Mouse (Mus musculus) spleen, adult 2 months (tissue): ENCODE results near the gene Il34.

Experiments used
- CTCF ChIP-seq: fragments of 200-500 bp; IDR thresholded peaks from 2 replicates; pipeline ENCODE4 v1.5.1; 2011; ENCODE audit warnings: mild to moderate bottlenecking, inconsistent platforms; ENCODE audit not compliant: insufficient read depth, insufficient read length, insufficient replicate concordance; ENCODE audit errors: extremely low read depth
- POLR2A ChIP-seq: fragments of 200-500 bp; IDR thresholded peaks from 2 replicates; pipeline ENCODE4 v1.6.1; 2011; ENCODE audit warnings: low read depth, low read length, inconsistent platforms

DNA sequence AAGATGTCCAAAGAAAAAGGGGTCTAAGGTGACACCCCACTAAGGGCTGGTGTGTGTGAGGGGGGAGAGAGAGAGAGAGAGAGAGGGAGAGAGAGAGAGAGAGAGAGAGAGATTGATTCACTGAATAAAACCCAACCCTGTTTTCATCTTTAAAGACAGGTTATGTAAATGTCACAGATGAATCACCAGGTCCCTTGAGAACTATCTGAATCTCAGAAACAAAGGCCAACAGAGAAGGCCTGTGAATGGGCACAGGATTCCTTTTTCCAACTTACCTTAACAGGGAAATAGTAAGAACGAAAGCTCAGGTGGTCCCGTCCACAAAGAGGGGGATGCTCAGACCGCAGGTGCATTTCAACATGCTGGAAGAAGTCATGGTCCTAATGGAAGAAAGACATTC lies 5.4 kb upstream of the Il34 start:
- TF ChIP-seq CTCF: no peak
- TF ChIP-seq POLR2A: no peak
